Mouse (Mus musculus) megakaryocyte, embryonic 14.5 days (primary cell): ENCODE measurements around the gene Icosl.

Source experiments
- FLI1 ChIP-seq: IDR thresholded peaks from 2 replicates; pipeline ENCODE4 v1.6.1; 2012; ENCODE audit warnings: low read length, inconsistent platforms, mixed read lengths
- GATA1 ChIP-seq: IDR thresholded peaks from 3 replicates; pipeline ENCODE4 v1.6.1; 2012; ENCODE audit warnings: mixed read lengths, low read length, inconsistent platforms, borderline replicate concordance

DNA sequence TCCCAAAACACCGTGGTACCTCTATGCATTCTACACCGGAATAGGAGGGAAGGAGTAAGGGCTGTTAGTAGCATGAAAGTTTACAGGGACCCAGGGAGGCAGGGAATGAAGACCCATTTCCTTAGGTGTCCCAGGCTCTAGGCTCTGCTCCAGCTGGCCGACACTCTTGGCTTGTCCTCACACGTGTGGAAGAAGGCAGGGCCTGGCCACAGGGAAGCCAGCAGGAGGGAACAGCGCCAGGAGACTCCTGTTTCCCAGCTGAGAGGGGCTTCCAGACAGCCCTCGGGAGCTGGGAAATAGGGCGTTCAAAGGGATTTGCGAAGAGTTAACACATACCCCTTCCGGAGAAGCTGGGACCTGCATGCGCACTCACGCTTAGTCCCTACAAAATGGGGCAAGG, 60.3 kb downstream of the Icosl start:
- TF ChIP-seq GATA1 (no peak), FLI1 (no peak)
